Mouse (Mus musculus) heart, embryonic 16.5 days (tissue): ENCODE measurements at regions not wholly inside any gene's neighbourhood (a gene's known extent, or its start where the extent isn't known, plus 50 kb on each side); places are given as distances from the start of the nearest gene placed in this dataset.

ENCODE experiments used
- ATAC-seq: fragments of 200-750 bp; cut with Nextera tagmentation; replicated peaks from 2 replicates; pipeline ENCODE4 v1.8.0; 2017; ENCODE audit warnings: moderate number of reproducible peaks; ENCODE audit not compliant: insufficient read depth, low FRiP score; ENCODE audit errors: extremely low read depth
- H3K27ac ChIP-seq: fragments of 300-500 bp; sonication (generic); 2 replicates; pipeline ENCODE4 v1.5.1; 2014; ENCODE audit warnings: mild to moderate bottlenecking, low read length, control low read depth, moderate library complexity
- H3K27me3 ChIP-seq: fragments of 300-500 bp; sonication (generic); 2 replicates; pipeline ENCODE4 v1.6.1; 2014; ENCODE audit warnings: low read length, mixed read lengths; ENCODE audit not compliant: control insufficient read depth, insufficient read depth
- H3K36me3 ChIP-seq: fragments of 300-500 bp; sonication (generic); 2 replicates; pipeline ENCODE4 v1.6.1; 2014; ENCODE audit not compliant: control insufficient read depth, insufficient read depth
- H3K4me1 ChIP-seq: fragments of 300-500 bp; sonication (generic); 2 replicates; pipeline ENCODE4 v1.6.1; 2014; ENCODE audit warnings: low read length, mixed read lengths; ENCODE audit not compliant: control insufficient read depth, insufficient read depth
- H3K4me2 ChIP-seq: fragments of 300-500 bp; sonication (generic); 2 replicates; pipeline ENCODE4 v1.6.1; 2014; ENCODE audit warnings: low read depth, mild to moderate bottlenecking, control low read depth, low read length
- H3K4me3 ChIP-seq: fragments of 300-500 bp; sonication (generic); 2 replicates; pipeline ENCODE4 v1.5.1; 2014; ENCODE audit warnings: mild to moderate bottlenecking, control low read depth, low read length
- H3K9ac ChIP-seq: fragments of 300-500 bp; sonication (generic); 2 replicates; pipeline ENCODE4 v1.6.1; 2014; ENCODE audit warnings: low read length, control low read depth
- H3K9me3 ChIP-seq: fragments of 300-500 bp; sonication (generic); replicated peaks from 2 replicates; pipeline ENCODE4 v1.6.1; 2016; ENCODE audit warnings: low read length; ENCODE audit not compliant: control insufficient read depth
- WGBS: fragments of 180-500 bp; shearing (Covaris S2); extraction: QIAGEN DNeasy Blood & Tissue Kit; methylation state at CpG from one replicate; pipeline ENCODE4 v1.1.7; 2014; 5-methylcytosine and 5-hydroxymethylcytosine counted together

- Histone ChIP-seq H3K4me1 (peaks cover 44% of the 10 kb centered on the region), H3K4me3 (no peak overlapping the region), H3K4me2 (no peak overlapping the region), H3K9ac (no peak overlapping the region), H3K27me3 (no peaks in the 10 kb centered on the region), H3K36me3 (no peaks in the 10 kb centered on the region), H3K27ac (peak overlapping the region; percentile 74), H3K9me3 (no peaks in the 10 kb centered on the region)
- WGBS, result 44% methylated on average over 1 of the region's 1 CpGs
- ATAC-seq, result no peak
Measured at GRCm38 (mm10) chr3:101701763-101702173, 97.3 kb upstream of the Atp1a1 start.

GRCm38 (mm10) chr3:101700974-101701610 lies 96.6 kb upstream of the Atp1a1 start:
- no peak overlapping the region for H3K4me3 ChIP-seq
- peak; percentile 72 for ATAC-seq
- no peaks in the 10 kb centered on the region for H3K36me3 ChIP-seq
- WGBS, result 23% methylated on average over 10 of the region's 10 CpGs
- H3K4me1 ChIP-seq, result peaks cover 44% of the 10 kb centered on the region
- no peaks in the 10 kb centered on the region for H3K9me3 ChIP-seq
- 0 out of 2 replicates have a peak overlapping the region, but pooled peaks have one; percentile 18 for H3K9ac ChIP-seq
- no peaks in the 10 kb centered on the region for H3K27me3 ChIP-seq
- H3K27ac ChIP-seq, result peak overlapping the region; percentile 74
- 0 out of 2 replicates have a peak overlapping the region, but pooled peaks have one; percentile 1 for H3K4me2 ChIP-seq

GRCm38 (mm10) chr3:101699929-101700681 lies 95.6 kb upstream of the Atp1a1 start:
- Histone ChIP-seq H3K36me3 (no peaks in the 10 kb centered on the region), H3K4me3 (no peak overlapping the region), H3K4me1 (peaks cover 34% of the 10 kb centered on the region), H3K9me3 (no peaks in the 10 kb centered on the region), H3K27ac (peak overlapping the region; percentile 74), H3K4me2 (no peak overlapping the region), H3K9ac (no peak overlapping the region), H3K27me3 (no peaks in the 10 kb centered on the region)
- ATAC-seq, result no peak
- 51% methylated on average over 12 of the region's 12 CpGs for WGBS

GRCm38 (mm10) chr3:101696832-101697231 lies 92.3 kb upstream of the Atp1a1 start:
- H3K4me1 ChIP-seq, result peaks cover 18% of the 10 kb centered on the region

GRCm38 (mm10) chr3:101694311-101694710 lies 89.8 kb upstream of the Atp1a1 start:
- Histone ChIP-seq H3K4me1 (0 out of 2 replicates have a peak, but pooled peaks cover 2% of the 10 kb centered on the region), H3K4me2 (no peak overlapping the region), H3K9me3 (no peaks in the 10 kb centered on the region), H3K9ac (no peak overlapping the region), H3K36me3 (no peaks in the 10 kb centered on the region), H3K4me3 (no peak overlapping the region), H3K27me3 (no peaks in the 10 kb centered on the region), H3K27ac (no peak overlapping the region)
- no peak for ATAC-seq
- 56% methylated on average over 1 of the region's 1 CpGs for WGBS

More at GRCm38 (mm10) chr3:101696832-101697231, 92.3 kb upstream of the Atp1a1 start:
- 91% methylated on average over 2 of the region's 2 CpGs for WGBS
- Histone ChIP-seq H3K36me3 (no peaks in the 10 kb centered on the region), H3K4me2 (no peak overlapping the region), H3K9me3 (no peaks in the 10 kb centered on the region), H3K27me3 (no peaks in the 10 kb centered on the region), H3K27ac (no peak overlapping the region), H3K4me3 (no peak overlapping the region), H3K9ac (no peak overlapping the region)
- ATAC-seq, result no peak

GRCm38 (mm10) chr3:101691937-101692604 lies 87.6 kb upstream of the Atp1a1 start:
- Histone ChIP-seq H3K27ac (no peak overlapping the region), H3K4me2 (no peak overlapping the region), H3K9ac (no peak overlapping the region), H3K36me3 (no peaks in the 10 kb centered on the region), H3K27me3 (no peaks in the 10 kb centered on the region), H3K9me3 (no peaks in the 10 kb centered on the region), H3K4me1 (0 out of 2 replicates have a peak, but pooled peaks cover 2% of the 10 kb centered on the region), H3K4me3 (no peak overlapping the region)
- no peak for ATAC-seq
- 77% methylated on average over 8 of the region's 8 CpGs for WGBS

GRCm38 (mm10) chr3:101690779-101691178 lies 86.3 kb upstream of the Atp1a1 start:
- Histone ChIP-seq H3K4me1 (0 out of 2 replicates have a peak, but pooled peaks cover 2% of the 10 kb centered on the region), H3K4me3 (no peak overlapping the region), H3K9me3 (no peaks in the 10 kb centered on the region), H3K27ac (no peak overlapping the region), H3K4me2 (no peak overlapping the region), H3K27me3 (no peaks in the 10 kb centered on the region), H3K9ac (no peak overlapping the region), H3K36me3 (no peaks in the 10 kb centered on the region)
- no peak for ATAC-seq
- 70% methylated on average over 2 of the region's 2 CpGs for WGBS

- no peaks in the 10 kb centered on the region for H3K9me3 ChIP-seq
- no peaks in the 10 kb centered on the region for H3K36me3 ChIP-seq
- no peak overlapping the region for H3K27ac ChIP-seq
- ATAC-seq, result no peak
- no peak overlapping the region for H3K4me3 ChIP-seq
- no peaks in the 10 kb centered on the region for H3K27me3 ChIP-seq
- H3K4me1 ChIP-seq, result 0 out of 2 replicates have a peak, but pooled peaks cover 2% of the 10 kb centered on the region
- no peak overlapping the region for H3K4me2 ChIP-seq
- no peak overlapping the region for H3K9ac ChIP-seq
- 82% methylated on average over 6 of the region's 6 CpGs for WGBS
Measured at GRCm38 (mm10) chr3:101690222-101690621, 85.7 kb upstream of the Atp1a1 start.

GRCm38 (mm10) chr3:101685203-101685602 lies 80.7 kb upstream of the Atp1a1 start:
- no peaks in the 10 kb centered on the region for H3K27me3 ChIP-seq
- no peaks in the 10 kb centered on the region for H3K36me3 ChIP-seq
- no peak overlapping the region for H3K4me2 ChIP-seq
- no peak overlapping the region for H3K4me3 ChIP-seq
- no peak for ATAC-seq
- H3K9ac ChIP-seq, result no peak overlapping the region
- H3K27ac ChIP-seq, result no peak overlapping the region
- 54% methylated on average over 7 of the region's 7 CpGs for WGBS
- 0 out of 2 replicates have a peak, but pooled peaks cover 2% of the 10 kb centered on the region for H3K4me1 ChIP-seq
- H3K9me3 ChIP-seq, result peaks cover 5% of the 10 kb centered on the region
